Mouse (Mus musculus): Measurements from ENCODE around the gene Atp23. TPM values are rescaled to one million over a fixed set of nuclear protein-coding genes. Genes with fewer than 3 reads are reported as not detected.

Atp23 gene
- polyA plus RNA-seq (2012; ENCODE audit: low replicate concordance), result 4.0 and 13.1 TPM in 2 replicates

DNA sequence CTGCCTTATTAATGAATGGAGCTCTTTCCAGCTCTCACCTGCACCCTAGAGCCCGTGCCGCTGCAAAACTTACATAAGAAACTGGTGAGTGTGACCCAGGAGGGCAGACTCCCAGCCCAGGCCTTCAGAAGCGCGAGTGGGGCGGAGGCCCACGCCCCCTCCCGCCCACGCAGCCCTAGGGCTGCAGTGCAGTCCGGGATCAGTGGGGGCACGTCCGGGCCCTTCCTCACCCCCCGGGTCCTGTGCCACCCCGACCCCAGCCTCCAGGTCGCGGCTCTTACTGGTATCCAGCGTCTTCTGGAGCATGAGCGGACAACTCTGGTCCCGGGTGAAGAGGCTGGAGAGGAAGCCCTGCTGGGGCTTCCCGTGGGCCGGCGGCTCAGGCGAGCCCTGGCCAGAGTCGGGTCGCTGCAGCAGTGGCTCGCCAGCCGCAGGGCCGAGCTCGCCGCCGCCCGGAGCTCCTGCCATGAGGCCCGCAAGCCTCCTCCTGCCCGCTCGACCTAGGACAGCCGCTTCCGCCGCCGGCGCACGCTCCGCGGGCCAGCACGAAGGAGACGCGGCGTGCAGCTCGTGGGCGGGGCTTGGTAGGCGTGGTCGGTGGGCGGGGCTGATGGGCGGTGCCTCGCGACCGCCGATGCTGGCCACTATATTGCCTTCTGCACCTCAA lies at the start of gene Atp23:
Atp23 (minus strand) TSS at position 535 of the 667 bp plus-strand sequence.

Other genes starting within 250 kb of the Atp23 start
- gene Ctdsp2, start 77.4 kb upstream of the Atp23 start, polyA plus RNA-seq (2012; ENCODE audit: low replicate concordance), result 143 and 171 TPM in 2 replicates
- gene Avil, start 99.4 kb upstream of the Atp23 start, polyA plus RNA-seq (2012; ENCODE audit: low replicate concordance), result 0.20 and 0.27 TPM in 2 replicates
- 22.5 and 29.7 TPM in 2 replicates for gene Tsfm, start 129.5 kb upstream of the Atp23 start, polyA plus RNA-seq (2012; ENCODE audit: low replicate concordance)
- 8.2 and 18.0 TPM in 2 replicates for gene Mettl1, start 140.1 kb upstream of the Atp23 start, polyA plus RNA-seq (2012; ENCODE audit: low replicate concordance)
- 0.30 and 0.39 TPM in 2 replicates for gene Eef1akmt3, start 140.2 kb upstream of the Atp23 start, polyA plus RNA-seq (2012; ENCODE audit: low replicate concordance)
- 0.08 TPM in 1 of 2 replicates, not detected in the other for gene Cyp27b1, start 146.9 kb upstream of the Atp23 start, polyA plus RNA-seq (2012; ENCODE audit: low replicate concordance)
- gene March9, start 158.8 kb upstream of the Atp23 start, polyA plus RNA-seq (2012; ENCODE audit: low replicate concordance), result 5.6 and 13.1 TPM in 2 replicates
- 378 and 643 TPM in 2 replicates for gene Cdk4, start 162.2 kb upstream of the Atp23 start, polyA plus RNA-seq (2012; ENCODE audit: low replicate concordance)
- gene Tspan31, start 168.9 kb upstream of the Atp23 start, polyA plus RNA-seq (2012; ENCODE audit: low replicate concordance), result 28.3 and 29.1 TPM in 2 replicates
- 89.4 and 209 TPM in 2 replicates for gene Agap2, start 173.9 kb upstream of the Atp23 start, polyA plus RNA-seq (2012; ENCODE audit: low replicate concordance)
- 207 and 236 TPM in 2 replicates for gene Os9, start 219.8 kb upstream of the Atp23 start, polyA plus RNA-seq (2012; ENCODE audit: low replicate concordance)